Mouse (Mus musculus): Measurements from ENCODE around the gene Rasa3. TPM values are rescaled to one million over a fixed set of nuclear protein-coding genes. Genes with fewer than 3 reads are reported as not detected.
A peak's percentile ranks its signal among the peaks of the same experiment; 100 is the strongest.

The Rasa3 gene
- polyA plus RNA-seq, 1 experiment from 2014 or later = 12.0 TPM

- peak overlapping the region; percentile 82 for H3K27ac ChIP-seq (replicated peaks)
- H3K27me3 ChIP-seq (ENCODE audit: control insufficient read depth, insufficient read depth, low read length) = no peaks in the 10 kb centered on the region
- no peaks in the 10 kb centered on the region for H3K36me3 ChIP-seq (ENCODE audit: control insufficient read depth, insufficient read depth, low read length)
- no peaks in the 10 kb centered on the region for H3K9me3 ChIP-seq (ENCODE audit: control insufficient read depth, low read length)
- ATAC-seq (ENCODE audit: low FRiP score, low TSS enrichment) (peak; percentile 66; the same call in 1 of the 2 replicates), DNase-seq (ENCODE audit: low spot score) (no peak)
- H3K4me2 ChIP-seq (replicated peaks; ENCODE audit: low read depth) = no peak overlapping the region
- peaks cover 9% of the 10 kb centered on the region; the same call in 1 of the 2 replicates for H3K4me1 ChIP-seq (replicated peaks; ENCODE audit: control insufficient read depth, insufficient read depth)
- 62% methylated on average over 4 of the region's 4 CpGs for WGBS
- H3K9ac ChIP-seq (ENCODE audit: low read length) = no peak overlapping the region
- no peak overlapping the region for H3K4me3 ChIP-seq (ENCODE audit: low read depth, low read length)
- TF ChIP-seq EP300 (optimal IDR thresholded peaks at IDR 0.05) = no peak
- peak; percentile 76 for TF ChIP-seq CTCF (IDR thresholded peaks at IDR 0.05; ENCODE audit: low read depth)
Measured at GRCm38 (mm10) chr8:13667917-13668316, 9.5 kb downstream of the Rasa3 start.

DNA sequence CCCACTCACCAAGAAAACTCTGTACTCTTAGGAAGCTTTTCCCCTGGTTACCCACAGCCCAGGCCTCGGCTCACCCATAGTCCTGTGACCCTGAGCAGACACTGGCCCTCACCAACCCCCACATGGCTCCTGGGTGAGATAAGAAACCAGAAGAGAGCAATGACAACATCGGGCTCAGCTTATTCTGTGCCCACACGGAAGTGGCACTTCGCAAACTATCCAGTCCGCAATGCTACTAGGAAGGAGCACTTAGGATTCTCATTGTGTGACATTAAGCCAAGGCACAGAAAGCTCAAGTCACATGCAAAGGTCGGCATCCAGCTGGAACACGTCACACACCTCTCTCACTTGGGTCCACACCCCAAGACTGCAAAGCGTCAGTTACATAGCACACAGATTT is 11.5 kb downstream of the Rasa3 start:
- Histone ChIP-seq H3K9me3 (ENCODE audit: control insufficient read depth, low read length) (no peaks in the 10 kb centered on the region), H3K27me3 (ENCODE audit: control insufficient read depth, insufficient read depth, low read length) (no peaks in the 10 kb centered on the region), H3K4me1 (replicated peaks; ENCODE audit: control insufficient read depth, insufficient read depth) (peaks cover 9% of the 10 kb centered on the region; the same call in 1 of the 2 replicates), H3K4me3 (ENCODE audit: low read depth, low read length) (no peak overlapping the region), H3K27ac (replicated peaks) (peak overlapping the region; percentile 30; the same call in 1 of the 2 replicates), H3K4me2 (replicated peaks; ENCODE audit: low read depth) (no peak overlapping the region), H3K36me3 (ENCODE audit: control insufficient read depth, insufficient read depth, low read length) (no peaks in the 10 kb centered on the region), H3K9ac (ENCODE audit: low read length) (no peak overlapping the region)
- TF ChIP-seq EP300 (optimal IDR thresholded peaks at IDR 0.05) = no peak
- no peak for TF ChIP-seq CTCF (IDR thresholded peaks at IDR 0.05; ENCODE audit: low read depth)
- ATAC-seq (ENCODE audit: low FRiP score, low TSS enrichment) (peak; percentile 35; the same call in 1 of the 2 replicates), DNase-seq (ENCODE audit: low spot score) (no peak)
- WGBS = 60% methylated on average over 8 of the region's 8 CpGs

- Histone ChIP-seq H3K27ac (replicated peaks) (peak overlapping the region; percentile 30; the same call in 1 of the 2 replicates), H3K4me2 (replicated peaks; ENCODE audit: low read depth) (no peak overlapping the region), H3K4me3 (ENCODE audit: low read depth, low read length) (no peak overlapping the region), H3K36me3 (ENCODE audit: control insufficient read depth, insufficient read depth, low read length) (no peaks in the 10 kb centered on the region), H3K9me3 (ENCODE audit: control insufficient read depth, low read length) (no peaks in the 10 kb centered on the region), H3K27me3 (ENCODE audit: control insufficient read depth, insufficient read depth, low read length) (no peaks in the 10 kb centered on the region), H3K9ac (ENCODE audit: low read length) (no peak overlapping the region), H3K4me1 (replicated peaks; ENCODE audit: control insufficient read depth, insufficient read depth) (peaks cover 7% of the 10 kb centered on the region; the same call in 1 of the 2 replicates)
- TF ChIP-seq EP300 (optimal IDR thresholded peaks at IDR 0.05) (no peak), CTCF (IDR thresholded peaks at IDR 0.05; ENCODE audit: low read depth) (no peak)
- ATAC-seq (ENCODE audit: low FRiP score, low TSS enrichment) = no peak
- DNase-seq (ENCODE audit: low spot score) = no peak
- WGBS = 82% methylated on average over 4 of the region's 4 CpGs
Measured at GRCm38 (mm10) chr8:13665538-13665937, 11.9 kb downstream of the Rasa3 start.

- no peak overlapping the region; the same call in 1 of the 2 replicates for H3K9ac ChIP-seq (ENCODE audit: low read length)
Measured at GRCm38 (mm10) chr8:13664711-13665210, 12.6 kb downstream of the Rasa3 start.

DNA sequence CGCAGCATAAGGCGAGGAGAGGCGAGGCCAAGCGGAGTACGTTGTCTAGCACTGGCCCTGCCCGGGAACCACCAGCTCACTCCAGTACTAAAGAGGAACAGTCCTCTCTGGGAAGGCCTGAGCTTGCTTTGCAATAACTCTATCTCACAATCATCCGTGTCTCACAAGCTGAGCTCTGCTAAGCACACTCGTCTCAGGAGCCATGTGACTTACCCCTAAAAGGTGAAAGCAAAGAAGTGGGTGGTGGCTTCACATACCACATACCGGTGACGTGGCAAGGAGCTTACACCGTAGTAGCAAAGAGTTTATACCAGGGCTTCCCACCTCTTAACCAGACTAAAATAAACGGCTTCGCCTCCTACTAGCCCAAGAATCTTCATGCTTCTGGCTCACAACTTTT is 17.1 kb downstream of the Rasa3 start:
- Histone ChIP-seq H3K4me1 (replicated peaks; ENCODE audit: control insufficient read depth, insufficient read depth) (no peaks in the 10 kb centered on the region), H3K27ac (replicated peaks) (0 out of 2 replicates have a peak overlapping the region, but pooled peaks have one; percentile 30), H3K9ac (ENCODE audit: low read length) (no peak overlapping the region), H3K4me2 (replicated peaks; ENCODE audit: low read depth) (no peak overlapping the region), H3K36me3 (ENCODE audit: control insufficient read depth, insufficient read depth, low read length) (no peaks in the 10 kb centered on the region), H3K4me3 (ENCODE audit: low read depth, low read length) (no peak overlapping the region), H3K27me3 (ENCODE audit: control insufficient read depth, insufficient read depth, low read length) (no peaks in the 10 kb centered on the region), H3K9me3 (ENCODE audit: control insufficient read depth, low read length) (no peaks in the 10 kb centered on the region)
- peak; percentile 55; the same call in 1 of the 2 replicates for ATAC-seq (ENCODE audit: low FRiP score, low TSS enrichment)
- 67% methylated on average over 13 of the region's 13 CpGs for WGBS
- no peak for TF ChIP-seq CTCF (IDR thresholded peaks at IDR 0.05; ENCODE audit: low read depth)
- no peak for TF ChIP-seq EP300 (optimal IDR thresholded peaks at IDR 0.05)
- no peak for DNase-seq (ENCODE audit: low spot score)

More at GRCm38 (mm10) chr8:13664711-13665210, 12.6 kb downstream of the Rasa3 start:
- H3K9me3 ChIP-seq (ENCODE audit: control insufficient read depth, low read length) = no peaks in the 10 kb centered on the region
- no peak for DNase-seq (ENCODE audit: low spot score)
- TF ChIP-seq EP300 (optimal IDR thresholded peaks at IDR 0.05) = no peak
- TF ChIP-seq CTCF (IDR thresholded peaks at IDR 0.05; ENCODE audit: low read depth) = no peak
- no peak overlapping the region for H3K4me3 ChIP-seq (ENCODE audit: low read depth, low read length)
- H3K27ac ChIP-seq (replicated peaks) = peak overlapping the region; percentile 35; the same call in 1 of the 2 replicates
- H3K4me1 ChIP-seq (replicated peaks; ENCODE audit: control insufficient read depth, insufficient read depth) = peaks cover 7% of the 10 kb centered on the region; the same call in 1 of the 2 replicates
- no peaks in the 10 kb centered on the region for H3K36me3 ChIP-seq (ENCODE audit: control insufficient read depth, insufficient read depth, low read length)
- ATAC-seq (ENCODE audit: low FRiP score, low TSS enrichment) = no peak
- WGBS = 67% methylated on average over 6 of the region's 6 CpGs
- no peaks in the 10 kb centered on the region for H3K27me3 ChIP-seq (ENCODE audit: control insufficient read depth, insufficient read depth, low read length)
- no peak overlapping the region for H3K4me2 ChIP-seq (replicated peaks; ENCODE audit: low read depth)

GRCm38 (mm10) chr8:13657479-13657878 is 19.9 kb downstream of the Rasa3 start:
- no peak overlapping the region for H3K4me2 ChIP-seq (replicated peaks; ENCODE audit: low read depth)
- TF ChIP-seq CTCF (IDR thresholded peaks at IDR 0.05; ENCODE audit: low read depth) (no peak), EP300 (optimal IDR thresholded peaks at IDR 0.05) (no peak)
- peak overlapping the region; percentile 20; the same call in 1 of the 2 replicates for H3K27ac ChIP-seq (replicated peaks)
- ATAC-seq (ENCODE audit: low FRiP score, low TSS enrichment) = no peak
- DNase-seq (ENCODE audit: low spot score) = no peak
- no peaks in the 10 kb centered on the region for H3K36me3 ChIP-seq (ENCODE audit: control insufficient read depth, insufficient read depth, low read length)
- no peak overlapping the region for H3K9ac ChIP-seq (ENCODE audit: low read length)
- H3K9me3 ChIP-seq (ENCODE audit: control insufficient read depth, low read length) = no peaks in the 10 kb centered on the region
- no peak overlapping the region for H3K4me3 ChIP-seq (ENCODE audit: low read depth, low read length)
- no peaks in the 10 kb centered on the region for H3K4me1 ChIP-seq (replicated peaks; ENCODE audit: control insufficient read depth, insufficient read depth)
- H3K27me3 ChIP-seq (ENCODE audit: control insufficient read depth, insufficient read depth, low read length) = no peaks in the 10 kb centered on the region
- WGBS = 70% methylated on average over 12 of the region's 12 CpGs
